Mouse (Mus musculus) small intestine, adult 2 months (tissue): Measurements from ENCODE around the gene Dcn. TPM values are rescaled to one million over a fixed set of nuclear protein-coding genes. Genes with fewer than 3 reads are reported as not detected.

Experiments
- H3K27ac ChIP-seq: fragments of 200-500 bp; 2 replicates; pipeline ENCODE4 v1.5.1; 2012; ENCODE audit warnings: low read depth, low read length, control low read depth, inconsistent platforms; ENCODE audit not compliant: insufficient read depth
- H3K27me3 ChIP-seq: fragments of 200-500 bp; 2 replicates; pipeline ENCODE4 v1.6.1; 2012; ENCODE audit warnings: mild to moderate bottlenecking, moderate library complexity, low read length, inconsistent platforms; ENCODE audit not compliant: control insufficient read depth, insufficient read depth
- H3K36me3 ChIP-seq: fragments of 200-500 bp; 2 replicates; pipeline ENCODE4 v1.6.1; 2012; ENCODE audit warnings: mild to moderate bottlenecking, low read length, control low read depth, inconsistent platforms; ENCODE audit not compliant: control insufficient read depth, insufficient read depth
- H3K4me1 ChIP-seq: fragments of 200-500 bp; 2 replicates; pipeline ENCODE4 v1.6.1; 2012; ENCODE audit warnings: low read length, inconsistent platforms, mixed read lengths; ENCODE audit not compliant: control insufficient read depth, insufficient read depth, insufficient read length
- H3K4me3 ChIP-seq: fragments of 200-500 bp; 2 replicates; pipeline ENCODE4 v1.5.1; 2012; ENCODE audit warnings: low read depth, mild to moderate bottlenecking, control low read depth, inconsistent platforms, low read length, moderate library complexity
- CTCF ChIP-seq: fragments of 200-500 bp; IDR thresholded peaks from 2 replicates; pipeline ENCODE4 v1.5.1; 2012; ENCODE audit warnings: low read depth, mild to moderate bottlenecking, control low read depth, inconsistent platforms, low read length, moderate library complexity, mixed read lengths; ENCODE audit not compliant: insufficient replicate concordance, insufficient read length; ENCODE audit errors: extremely low read depth
- POLR2A ChIP-seq: fragments of 200-500 bp; IDR thresholded peaks from 2 replicates; pipeline ENCODE4 v1.6.1; 2012; ENCODE audit warnings: low read depth, mild to moderate bottlenecking, control low read depth, inconsistent platforms, low read length, moderate library complexity
- WGBS: fragments of 180-500 bp; shearing (Covaris S2); methylation state at CpG from one replicate; pipeline ENCODE4 v1.1.7; 2018; 5-methylcytosine and 5-hydroxymethylcytosine counted together
- polyA plus RNA-seq: library from polyadenylated mRNA; depleted of rRNA; stranded (reverse); fragments of >200 nt; gene quantifications from 2 replicates; pipeline ENCODE4 v1.2.3, GENCODE M21; 2012; rRNA removed

Gene Dcn
- 33.5 and 35.1 TPM in 2 replicates for polyA plus RNA-seq

GRCm38 (mm10) chr10:97479004-97479766, at the start of gene Dcn:
Dcn (plus strand) TSS chr10:97479609.
- peak within 1 kb of the TSS; percentile 30; the same call in 1 of the 2 replicates for H3K4me3 ChIP-seq
- H3K4me1 ChIP-seq, result 0 out of 2 replicates have a peak, but pooled peaks cover 2% of the 10 kb centered on the region
- no peaks in the 10 kb centered on the region for H3K36me3 ChIP-seq
- no peaks in the 10 kb centered on the region for H3K27me3 ChIP-seq
- TF ChIP-seq POLR2A (no peak), CTCF (no peak)
- H3K27ac ChIP-seq, result peak within 1 kb of the TSS; percentile 70
- WGBS, result 28% methylated on average over 7 of the region's 7 CpGs

DNA sequence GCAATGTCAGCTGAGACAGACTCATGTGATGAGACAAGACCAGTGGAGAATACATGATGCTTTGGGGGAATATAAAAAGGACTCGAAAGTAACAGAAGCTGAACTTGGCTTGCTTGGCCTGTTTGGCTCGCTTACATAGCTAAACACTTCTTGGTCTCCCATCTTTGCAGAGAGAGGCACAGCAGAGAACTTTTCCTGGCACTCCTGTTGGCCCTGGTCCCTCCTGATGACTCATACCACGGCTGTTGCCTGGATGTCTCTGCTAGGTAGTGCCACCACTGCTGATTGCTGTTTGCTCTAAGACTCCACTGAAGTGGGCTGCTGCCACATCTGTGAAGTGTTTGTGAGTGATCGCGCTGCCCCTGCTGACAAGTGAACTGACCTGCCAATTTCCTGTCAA, 42.7 kb upstream of the Dcn start:
- Histone ChIP-seq H3K36me3 (no peaks in the 10 kb centered on the region), H3K27ac (no peak overlapping the region), H3K4me3 (no peak overlapping the region), H3K4me1 (no peaks in the 10 kb centered on the region), H3K27me3 (no peaks in the 10 kb centered on the region)
- 65% methylated on average over 5 of the region's 5 CpGs for WGBS
- no peak for TF ChIP-seq POLR2A
- no peak for TF ChIP-seq CTCF

- H3K4me1 ChIP-seq, result no peaks in the 10 kb centered on the region
- no peaks in the 10 kb centered on the region for H3K36me3 ChIP-seq
- no peak overlapping the region for H3K27ac ChIP-seq
- no peak overlapping the region for H3K4me3 ChIP-seq
- TF ChIP-seq CTCF (no peak), POLR2A (no peak)
- WGBS, result 16% methylated on average over 2 of the region's 2 CpGs
- H3K27me3 ChIP-seq, result no peaks in the 10 kb centered on the region
These were observed 37.1 kb upstream of the Dcn start for GRCm38 (mm10) chr10:97442300-97442699.

DNA sequence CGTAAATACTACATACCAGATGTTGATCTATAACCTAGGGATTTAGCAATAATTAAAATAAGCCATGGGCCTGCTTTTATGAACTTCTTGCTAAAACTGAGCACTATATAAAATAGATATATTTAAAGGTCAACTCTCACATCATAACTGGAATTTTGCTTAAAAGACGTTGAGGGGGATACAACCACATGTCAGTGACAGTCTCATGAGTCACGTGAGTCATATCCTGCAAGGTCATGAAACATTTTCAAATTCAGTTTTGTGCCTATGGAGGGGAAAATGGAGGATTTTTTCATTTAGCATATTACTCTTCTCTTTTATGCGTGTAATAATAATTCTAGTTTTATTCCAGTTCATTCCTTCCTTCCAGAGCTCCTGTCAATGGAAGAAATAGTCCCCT, 32.9 kb upstream of the Dcn start:
- no peaks in the 10 kb centered on the region for H3K36me3 ChIP-seq
- WGBS, result 81% methylated on average over 4 of the region's 4 CpGs
- no peak overlapping the region for H3K27ac ChIP-seq
- H3K27me3 ChIP-seq, result no peaks in the 10 kb centered on the region
- H3K4me1 ChIP-seq, result no peaks in the 10 kb centered on the region
- no peak for TF ChIP-seq POLR2A
- TF ChIP-seq CTCF, result no peak
- H3K4me3 ChIP-seq, result no peak overlapping the region

DNA sequence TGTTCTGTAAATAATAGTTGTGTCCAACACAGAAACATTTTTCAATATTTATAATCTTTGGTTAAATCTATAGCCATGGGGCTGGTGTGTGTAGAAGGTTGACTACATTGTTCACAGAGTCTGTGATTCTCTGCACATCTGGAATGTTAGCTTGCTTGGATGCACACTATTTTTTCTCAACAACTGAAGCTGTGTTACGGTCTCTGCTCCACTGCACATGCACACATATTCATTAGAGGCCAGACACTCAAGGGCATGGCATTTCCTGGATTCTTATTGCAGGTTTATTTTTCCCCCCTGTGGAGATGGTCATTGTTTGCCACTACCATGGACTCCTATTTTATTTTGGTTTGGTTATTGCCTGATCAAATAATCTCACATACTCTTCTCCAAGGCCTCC, 26.5 kb upstream of the Dcn start:
- H3K4me1 ChIP-seq, result no peaks in the 10 kb centered on the region
- no peak overlapping the region for H3K27ac ChIP-seq
- no peaks in the 10 kb centered on the region for H3K27me3 ChIP-seq
- no peaks in the 10 kb centered on the region for H3K36me3 ChIP-seq
- no peak overlapping the region for H3K4me3 ChIP-seq
- TF ChIP-seq CTCF, result no peak
- no peak for TF ChIP-seq POLR2A
- 86% methylated on average over 1 of the region's 1 CpGs for WGBS

DNA sequence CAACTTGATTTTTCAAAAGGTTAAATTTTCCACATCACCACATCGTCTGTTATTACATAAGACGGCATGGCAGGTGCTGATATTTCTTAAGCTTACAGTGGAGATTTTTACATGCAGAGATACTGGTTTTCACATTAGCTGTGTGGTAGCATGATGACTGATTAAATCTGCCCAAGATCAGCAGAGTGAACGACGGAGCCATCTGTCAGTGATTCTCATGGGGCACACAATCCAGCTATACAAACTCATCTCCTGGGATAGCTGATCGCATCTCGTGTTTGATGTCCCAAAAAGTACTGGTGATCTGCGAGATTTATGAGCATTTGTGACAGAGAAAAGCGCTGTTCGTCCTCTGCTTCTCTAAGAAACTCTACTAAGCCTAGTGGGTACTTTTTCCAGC, 25.9 kb upstream of the Dcn start:
- no peaks in the 10 kb centered on the region for H3K4me1 ChIP-seq
- no peaks in the 10 kb centered on the region for H3K36me3 ChIP-seq
- H3K27ac ChIP-seq, result no peak overlapping the region
- 87% methylated on average over 9 of the region's 9 CpGs for WGBS
- no peak overlapping the region for H3K4me3 ChIP-seq
- H3K27me3 ChIP-seq, result no peaks in the 10 kb centered on the region
- TF ChIP-seq POLR2A (no peak), CTCF (no peak)

DNA sequence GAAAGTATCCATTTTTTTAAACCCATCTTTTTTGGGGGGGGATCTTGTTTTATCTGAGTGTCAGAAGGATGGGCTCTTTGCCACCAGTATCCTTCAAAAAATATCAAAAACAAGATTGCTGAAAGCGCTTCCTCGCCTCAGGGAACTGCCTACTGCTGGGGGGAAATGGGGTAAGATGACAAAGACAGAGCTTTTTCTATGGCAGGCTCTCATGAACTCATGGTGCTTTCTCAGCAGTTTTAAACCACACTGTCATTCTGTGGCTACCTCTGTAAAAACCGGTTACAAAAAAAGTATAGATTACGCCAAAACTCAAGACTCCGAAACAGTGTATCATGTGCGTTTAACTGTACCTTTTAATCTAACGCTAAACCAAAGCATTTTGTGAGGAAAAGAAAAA, 22.4 kb upstream of the Dcn start:
- Histone ChIP-seq H3K36me3 (no peaks in the 10 kb centered on the region), H3K27me3 (no peaks in the 10 kb centered on the region), H3K4me1 (no peaks in the 10 kb centered on the region), H3K27ac (no peak overlapping the region), H3K4me3 (no peak overlapping the region)
- TF ChIP-seq CTCF, result no peak
- no peak for TF ChIP-seq POLR2A
- 93% methylated on average over 7 of the region's 7 CpGs for WGBS
